Mouse (Mus musculus): Measurements from ENCODE around the gene Atp5c1. TPM values are rescaled to one million over a fixed set of nuclear protein-coding genes. Genes with fewer than 3 reads are reported as not detected.

Atp5c1 gene
- total RNA-seq (2021), result 1,000 to 10,000 TPM; 1,460 to 1,539 TPM
- long read RNA-seq, experiment 1, transcript Atp5c1-203 (10 exons, 1,166 nt), result minor isoform, 30 of 2,056 reads
- long read RNA-seq, experiment 1, transcript Atp5c1-201 (9 exons, 1,060 nt), result major isoform, 1,666 of 2,056 reads
- long read RNA-seq, experiment 1, partial matches to known transcripts, result 331 of 2,056 reads
- long read RNA-seq, experiment 1, other reads (novel, unspliced or antisense), result 29 of 2,056 reads
- long read RNA-seq, experiment 2, transcript Atp5c1-203 (10 exons, 1,166 nt), result minor isoform, 11 of 1,459 reads
- long read RNA-seq, experiment 2, transcript Atp5c1-201 (9 exons, 1,060 nt), result major isoform, 1,046 of 1,459 reads
- long read RNA-seq, experiment 2, partial matches to known transcripts, result 376 of 1,459 reads
- long read RNA-seq, experiment 2, other reads (novel, unspliced or antisense), result 26 of 1,459 reads

DNA sequence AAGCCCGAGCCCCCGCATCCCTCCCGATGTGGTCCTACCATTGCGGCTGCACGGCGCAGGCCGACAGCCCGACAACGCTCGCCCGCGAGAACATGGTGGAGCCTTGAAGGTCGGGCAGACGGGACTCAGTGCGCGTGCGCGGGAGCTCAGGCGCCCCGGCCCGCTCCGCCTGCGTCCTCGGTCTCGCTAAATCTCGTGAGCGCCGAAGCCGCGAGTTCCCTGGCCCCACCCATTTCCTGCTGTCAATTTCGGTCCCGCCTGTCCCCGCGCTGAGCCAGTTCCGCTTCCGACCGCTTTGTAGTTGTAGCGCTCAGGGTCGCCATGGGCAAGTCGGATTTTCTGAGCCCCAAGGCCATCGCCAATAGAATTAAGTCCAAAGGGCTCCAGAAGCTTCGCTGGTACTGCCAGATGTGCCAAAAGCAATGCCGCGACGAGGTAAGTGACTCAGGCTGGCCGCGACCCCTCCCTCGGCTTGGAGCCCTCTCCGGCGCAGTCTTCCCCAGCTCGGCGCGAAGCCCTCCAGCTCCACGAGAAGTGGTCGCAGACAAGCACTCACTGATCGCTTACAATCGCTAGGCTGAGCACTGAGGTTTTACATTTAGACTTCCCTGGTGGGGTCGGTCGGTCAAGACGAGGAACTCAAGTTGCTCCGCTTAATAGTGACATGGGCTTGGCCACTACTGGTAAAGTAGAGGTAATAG, at the start of gene Atp5c1, which contains the start of gene Kin:
Gene Atp5c1, minus strand, starts transcription at position 201 of the 701 bp plus-strand sequence.
Gene Kin, plus strand, starts transcription at position 284 of the 701 bp plus-strand sequence.
- peak; percentile 97 to 98 for DNase-seq

DNA sequence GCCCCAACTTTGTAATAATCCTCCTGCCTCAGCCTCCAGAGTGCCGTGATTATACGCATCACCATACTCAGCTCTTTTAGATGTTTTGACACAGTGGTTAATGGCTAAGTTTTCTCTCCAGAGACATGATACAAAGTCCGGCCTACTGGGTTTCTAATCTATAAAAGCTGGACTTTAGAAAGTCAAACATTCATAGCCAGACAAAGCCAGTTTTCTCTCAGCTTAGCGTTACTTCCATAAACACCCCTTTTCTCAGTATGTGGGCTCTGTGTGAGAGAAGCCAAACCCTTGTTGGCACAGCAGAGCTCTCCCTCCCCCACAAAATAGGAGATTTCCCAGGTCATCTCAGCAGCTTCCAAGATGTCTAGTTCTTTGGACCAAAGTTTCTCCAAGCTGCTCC, 48.3 kb upstream of the Atp5c1 start:
- no peak for DNase-seq

DNA sequence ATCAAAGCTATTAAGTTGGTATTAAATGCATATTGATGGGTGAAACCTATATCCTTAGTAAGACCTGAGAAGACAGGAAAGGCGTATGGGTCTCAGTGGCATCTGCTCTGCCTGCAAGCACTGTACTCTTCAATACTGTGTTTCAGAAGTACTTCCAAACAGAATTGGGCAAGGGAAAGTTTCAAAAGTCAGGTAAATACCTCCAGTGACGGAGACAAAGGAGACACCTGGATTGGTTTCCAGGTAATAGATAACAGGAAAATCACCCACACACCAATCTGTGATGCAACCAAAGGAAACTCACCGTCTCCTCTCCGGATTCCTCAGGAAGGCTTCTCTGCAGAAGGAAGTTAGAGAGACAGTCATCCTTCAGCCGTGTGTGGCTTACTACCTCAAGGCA, 47.2 kb upstream of the Atp5c1 start:
- no peak for DNase-seq

DNA sequence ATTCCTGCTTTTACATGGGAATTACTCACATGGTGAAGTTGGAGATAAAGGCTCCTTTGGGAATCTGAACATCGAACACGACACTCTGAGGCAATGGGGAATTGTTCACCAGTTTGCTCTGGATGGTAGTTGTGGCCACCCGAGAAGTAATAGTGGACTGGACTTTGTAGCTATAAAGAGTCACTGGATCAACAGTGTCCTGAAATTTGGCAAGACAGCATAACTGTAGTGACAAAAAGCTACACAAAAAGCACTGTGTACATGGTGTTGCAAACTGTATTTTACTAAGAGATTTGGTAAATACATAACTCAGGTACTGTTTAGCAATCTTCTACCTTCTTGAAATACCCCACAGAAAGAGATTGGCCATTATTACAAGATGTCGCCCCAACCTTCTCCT, 45.8 kb upstream of the Atp5c1 start:
- no peak for DNase-seq

DNA sequence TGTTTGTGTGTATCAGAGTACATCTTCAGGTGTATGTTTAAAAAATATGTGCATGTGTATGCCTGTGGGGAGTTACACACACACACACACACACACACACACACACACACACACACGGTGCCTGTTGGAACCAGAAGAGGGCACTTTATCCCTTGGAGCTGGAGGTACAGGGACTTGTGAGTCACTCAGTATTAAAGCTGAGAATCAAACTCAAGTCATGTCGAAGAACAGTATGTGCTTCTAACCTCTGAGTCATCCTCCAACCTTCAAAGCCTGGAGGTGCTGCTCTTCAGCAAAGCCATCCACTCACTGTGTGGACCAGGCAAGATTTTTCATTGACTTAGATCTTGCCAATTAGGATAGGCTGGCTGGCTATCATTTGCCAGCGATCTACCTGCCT, 41.5 kb upstream of the Atp5c1 start:
- DNase-seq, result no peak

DNA sequence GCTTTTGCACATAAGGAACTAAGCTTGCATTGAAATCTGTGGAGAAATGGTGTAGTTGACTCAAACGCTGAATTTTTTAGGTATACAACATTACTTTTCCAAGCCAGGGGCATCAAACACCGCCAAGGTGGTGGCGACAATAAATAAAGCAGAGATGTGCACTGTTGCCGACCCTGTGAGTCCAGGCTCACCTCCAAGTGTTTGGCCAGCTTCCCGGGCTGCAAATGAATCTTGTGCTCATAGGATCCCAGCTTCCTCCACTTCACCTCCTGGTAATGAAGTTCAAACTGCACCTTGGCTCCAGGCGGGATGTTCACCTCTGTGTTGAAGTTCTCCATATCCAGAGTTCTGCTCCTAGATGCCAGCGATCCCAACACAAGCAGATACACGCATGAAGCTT, 39.0 kb upstream of the Atp5c1 start:
- no peak for DNase-seq

DNA sequence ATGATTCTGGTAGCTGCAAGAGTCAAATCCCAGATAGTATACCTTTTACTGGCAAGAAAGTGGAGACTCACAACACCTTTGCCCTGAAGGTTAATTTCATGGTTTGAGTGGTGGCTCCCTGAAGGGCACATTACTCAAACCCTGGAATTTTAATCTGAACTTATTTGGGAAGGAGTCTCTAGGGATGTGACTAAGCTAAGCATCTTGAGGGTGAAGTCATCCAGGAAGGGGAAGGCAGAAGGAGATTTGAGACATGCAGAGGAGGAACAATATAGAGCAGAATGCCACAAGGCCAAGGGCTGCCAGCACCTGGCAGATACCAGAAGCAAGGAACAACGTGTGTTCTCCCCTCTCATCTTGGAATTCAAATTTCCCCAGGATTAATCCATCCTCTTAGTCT, 38.4 kb upstream of the Atp5c1 start:
- DNase-seq, result no peak

DNA sequence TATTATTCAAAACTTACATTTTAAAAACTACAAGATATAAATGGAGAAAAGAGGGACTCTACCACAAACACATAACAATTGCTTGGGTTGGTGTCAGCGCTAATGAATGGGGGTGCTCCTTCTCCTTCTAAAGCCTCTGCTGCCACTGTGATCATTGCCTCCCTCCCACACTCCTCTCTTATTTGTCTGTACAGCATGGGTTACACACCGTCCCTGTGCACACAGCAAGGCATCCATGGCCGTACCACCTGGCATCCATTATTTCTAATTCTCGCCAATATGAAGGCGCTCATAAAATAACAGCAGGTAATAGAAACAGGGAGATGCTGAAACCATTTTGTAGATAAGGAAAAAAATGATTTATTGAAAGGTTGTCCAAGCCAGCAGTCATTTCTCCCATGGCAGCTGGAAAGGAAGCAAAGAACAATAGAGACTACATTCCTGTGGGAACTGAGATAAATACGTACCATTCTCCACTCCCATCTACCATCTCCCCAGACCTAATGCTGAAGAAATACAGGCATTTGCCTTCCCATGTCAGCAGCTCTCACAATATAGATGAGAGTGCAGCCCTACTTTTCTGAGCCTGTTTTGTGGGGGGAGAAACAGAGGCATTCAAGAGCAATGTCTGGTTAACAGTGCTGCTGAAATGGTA, 28.4 kb upstream of the Atp5c1 start:
- no peak for DNase-seq

DNA sequence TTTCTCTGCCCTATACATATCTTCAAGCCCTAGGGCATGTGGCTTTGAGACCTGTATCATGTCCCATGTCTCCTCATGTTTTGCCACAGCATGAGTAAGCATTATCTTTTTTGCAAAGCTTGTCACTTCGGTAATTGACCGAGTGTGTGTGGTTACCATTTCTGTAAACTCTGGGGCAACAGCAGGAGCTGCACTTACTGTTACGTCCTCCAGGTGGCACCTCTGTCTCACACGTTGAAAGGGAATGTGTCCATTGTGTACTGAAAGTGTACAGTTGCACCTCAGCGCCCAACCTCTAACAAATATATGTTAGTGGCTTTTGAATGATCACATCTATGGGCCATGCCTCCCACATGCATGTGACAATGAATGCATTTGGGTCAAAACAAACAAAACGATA, 20.9 kb upstream of the Atp5c1 start:
- DNase-seq, result peak; percentile 24 to 63

DNA sequence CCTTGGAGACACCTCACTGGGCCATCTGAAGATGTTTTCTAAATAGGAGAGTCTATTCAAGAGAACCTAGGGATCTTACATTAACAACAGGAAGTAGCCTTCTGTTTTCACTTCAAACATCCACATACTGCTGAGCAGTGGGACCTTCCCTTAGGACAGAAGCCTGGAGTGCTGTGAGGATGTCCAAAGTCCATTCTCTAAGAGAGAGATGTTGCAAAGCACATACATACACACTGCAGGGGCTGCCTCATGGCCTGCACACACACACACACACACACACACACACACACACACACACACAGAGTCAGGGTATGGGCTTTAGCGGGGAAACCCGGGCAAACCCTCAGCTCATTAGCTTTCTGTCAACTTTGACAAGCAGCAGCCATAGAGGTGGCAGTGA, 20.2 kb upstream of the Atp5c1 start:
- no peak for DNase-seq

DNA sequence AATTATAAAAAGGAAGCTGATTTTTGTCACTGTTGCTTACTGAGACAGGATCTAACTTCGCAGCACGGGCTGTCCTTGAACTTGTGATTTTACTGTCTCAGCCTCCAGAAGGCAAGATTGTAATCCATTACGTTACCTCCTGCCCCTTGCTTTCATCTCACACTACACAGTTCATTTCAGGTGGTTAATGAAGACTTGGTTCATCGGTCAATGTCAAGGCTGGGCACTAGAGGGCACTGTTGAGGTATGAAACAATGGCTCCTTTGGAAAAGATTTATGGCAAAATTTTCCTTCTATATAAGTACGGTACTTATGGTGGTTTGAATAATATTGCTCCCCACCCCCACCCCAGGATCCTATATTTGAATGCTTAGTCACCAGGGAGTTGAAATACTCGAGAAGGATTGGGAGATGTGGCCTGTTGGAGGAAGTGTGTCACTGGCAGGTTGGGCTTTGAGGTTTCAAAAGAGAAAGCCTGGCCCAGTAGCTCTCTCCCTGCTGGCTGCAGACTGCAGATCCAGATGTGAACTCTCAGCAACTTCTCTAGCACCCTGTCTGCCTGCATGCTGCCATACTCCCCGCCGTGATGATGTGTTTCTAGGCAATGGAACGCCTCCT, 18.4 kb upstream of the Atp5c1 start:
- peak in 1 of 2 experiments; percentile 70 for DNase-seq

DNA sequence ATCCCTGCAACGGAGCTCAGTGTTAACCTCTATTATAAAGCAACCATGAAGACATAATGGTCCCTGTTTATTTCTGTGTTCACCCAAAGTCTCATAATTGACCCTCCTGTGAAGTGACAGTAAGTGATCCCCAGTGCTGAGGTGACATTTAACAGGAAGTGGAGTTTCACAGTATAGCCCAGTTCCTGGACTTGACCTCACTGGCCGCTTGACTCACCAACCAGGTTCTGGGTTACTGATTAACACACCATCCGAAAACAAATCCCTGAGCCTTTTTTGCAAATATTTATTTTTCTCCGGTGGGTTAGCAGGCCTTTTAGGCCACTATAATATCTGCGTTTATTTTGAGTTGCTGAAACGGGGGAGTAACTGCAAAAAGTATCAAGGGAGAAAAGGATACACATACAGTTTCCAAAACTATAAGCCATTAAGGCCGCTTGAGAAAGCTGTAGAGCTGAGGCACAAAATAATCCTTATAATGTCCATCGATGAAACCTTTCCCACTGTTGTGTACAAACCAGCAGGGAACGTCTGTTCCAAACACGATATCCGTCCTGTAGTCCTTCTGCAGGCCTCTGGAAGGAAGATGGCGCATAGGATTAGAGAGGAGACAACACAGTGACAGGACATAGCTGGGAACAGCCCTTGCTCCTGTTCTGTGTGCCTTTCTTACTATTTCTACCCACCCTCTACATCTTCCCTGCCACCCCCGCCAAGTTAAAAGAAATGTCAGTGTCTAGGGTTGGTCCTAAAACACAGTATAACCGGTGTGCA, 14.2 kb upstream of the Atp5c1 start:
- no peak for DNase-seq

DNA sequence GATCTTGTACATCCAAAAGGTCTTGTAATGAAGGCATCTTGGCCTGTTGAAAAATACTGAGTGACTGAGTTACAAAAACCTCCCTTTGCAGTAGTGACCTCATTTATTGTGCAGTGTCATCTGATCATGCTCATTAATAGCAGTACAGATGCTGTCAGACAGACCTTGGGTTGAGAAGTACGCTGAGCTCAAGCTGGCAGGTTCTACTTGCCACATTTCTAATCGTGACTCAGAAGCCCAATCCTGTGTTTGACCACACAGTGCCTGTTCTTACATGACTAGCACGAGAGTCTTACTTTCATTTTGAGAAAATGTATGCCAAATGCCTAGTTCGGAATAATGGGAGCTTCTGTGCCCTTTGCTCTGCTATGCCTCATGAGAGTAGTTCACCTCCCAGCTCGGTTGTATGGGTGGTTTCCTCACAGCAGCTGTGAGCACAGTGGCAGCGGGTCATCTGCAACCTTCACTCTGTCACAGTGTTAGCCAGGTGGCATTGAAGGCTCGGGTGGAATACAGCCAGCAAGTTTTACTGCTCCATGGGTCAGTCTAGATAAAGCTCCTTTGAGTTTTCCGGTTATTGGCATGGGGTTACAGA, 7.0 kb upstream of the Atp5c1 start:
- DNase-seq, result no peak

DNA sequence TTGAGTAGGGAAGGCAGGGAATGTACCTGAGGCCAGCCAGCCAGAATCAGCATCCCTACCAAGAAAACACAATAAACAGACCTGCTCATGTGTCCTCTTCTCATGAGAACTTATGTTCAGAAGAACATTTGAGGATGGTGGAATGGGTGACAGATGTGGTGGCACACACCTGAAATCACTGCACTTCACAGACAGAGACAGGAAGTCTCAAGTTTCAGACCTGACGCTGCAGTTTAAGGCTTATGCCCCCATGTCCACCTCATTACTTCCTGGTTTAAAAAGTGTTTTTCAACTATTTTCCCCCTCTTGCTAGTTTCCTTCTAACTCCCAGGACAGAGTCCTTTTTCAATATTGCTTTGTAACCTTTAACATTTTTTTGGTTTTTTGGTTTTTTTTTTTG, 2.4 kb upstream of the Atp5c1 start:
- no peak for DNase-seq

DNA sequence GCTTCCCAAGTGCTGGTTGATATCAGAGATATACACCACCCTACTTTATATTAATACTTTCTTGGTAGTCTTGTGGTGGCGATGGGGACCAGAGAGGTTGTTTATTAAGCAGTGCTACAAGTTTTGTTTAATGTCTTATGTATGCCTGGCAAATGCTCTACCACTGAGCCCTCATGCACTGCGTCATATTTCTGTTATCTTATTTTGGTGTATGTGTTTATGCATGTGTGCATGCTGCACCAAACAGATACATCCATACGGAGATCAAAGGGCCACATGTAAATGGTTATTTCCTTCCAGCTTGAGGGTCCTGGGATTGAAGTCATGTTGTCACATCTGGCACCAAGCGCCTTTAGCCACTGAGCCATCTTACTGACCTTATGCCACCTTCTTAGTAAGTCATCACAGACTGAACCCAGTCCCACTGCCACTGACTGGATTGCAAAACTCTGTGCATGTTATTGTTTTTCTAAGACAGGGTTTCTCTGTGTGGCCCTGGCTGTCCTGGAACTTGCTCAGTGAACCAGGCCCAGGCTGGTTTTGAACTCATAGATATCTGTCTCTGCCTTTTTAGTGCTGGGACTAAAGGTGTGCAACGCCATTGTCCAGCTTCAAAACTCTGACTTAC, 1.3 kb upstream of the Atp5c1 start:
- no peak for DNase-seq

DNA sequence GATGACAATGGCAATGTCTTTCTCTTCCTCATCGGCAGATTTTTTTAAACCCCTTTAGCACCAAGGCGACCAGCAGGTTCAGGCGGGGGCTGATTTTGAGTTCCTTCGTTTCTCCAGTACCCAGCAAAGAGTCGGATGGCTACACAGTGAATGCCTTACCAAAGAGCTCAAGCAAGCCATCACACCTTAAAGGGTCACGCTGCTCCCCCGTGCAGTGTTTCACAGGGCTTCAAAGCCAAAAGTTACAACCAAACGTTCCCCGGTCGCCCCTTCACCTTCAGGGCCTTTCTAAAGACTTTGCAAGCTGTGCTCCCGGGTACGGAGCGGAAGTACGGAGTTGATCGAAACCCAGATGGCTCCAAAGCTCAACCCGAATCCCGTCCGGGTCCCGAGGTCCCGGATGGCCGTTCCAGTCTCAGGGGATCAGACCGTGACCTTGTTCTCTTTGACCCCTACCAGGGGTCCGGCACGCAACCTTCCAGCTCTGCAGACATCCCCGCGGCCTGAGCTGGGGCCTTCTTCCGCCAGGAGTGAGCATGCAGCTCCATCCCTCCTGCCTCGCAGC, 483 bp downstream of the Atp5c1 start:
- DNase-seq, result no peak

DNA sequence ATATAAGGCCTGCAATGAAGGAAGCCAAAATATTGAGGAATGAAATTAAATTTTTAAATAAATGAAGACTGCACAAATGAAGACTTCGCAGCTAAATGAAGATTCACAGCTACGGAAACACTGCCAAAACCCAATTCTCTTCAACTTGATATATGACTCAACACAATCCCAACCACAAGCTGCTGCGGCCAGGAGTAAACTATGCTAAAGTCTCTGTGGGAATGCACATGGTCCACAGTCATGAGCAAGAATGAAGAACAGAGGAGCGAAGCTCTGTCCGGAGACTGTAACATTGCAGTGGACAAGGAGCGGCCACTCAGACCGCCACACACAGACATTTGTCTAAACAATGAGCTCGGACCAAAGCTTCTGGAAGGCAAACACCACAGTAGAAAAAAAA, 3.6 kb downstream of the Atp5c1 start:
- no peak for DNase-seq

DNA sequence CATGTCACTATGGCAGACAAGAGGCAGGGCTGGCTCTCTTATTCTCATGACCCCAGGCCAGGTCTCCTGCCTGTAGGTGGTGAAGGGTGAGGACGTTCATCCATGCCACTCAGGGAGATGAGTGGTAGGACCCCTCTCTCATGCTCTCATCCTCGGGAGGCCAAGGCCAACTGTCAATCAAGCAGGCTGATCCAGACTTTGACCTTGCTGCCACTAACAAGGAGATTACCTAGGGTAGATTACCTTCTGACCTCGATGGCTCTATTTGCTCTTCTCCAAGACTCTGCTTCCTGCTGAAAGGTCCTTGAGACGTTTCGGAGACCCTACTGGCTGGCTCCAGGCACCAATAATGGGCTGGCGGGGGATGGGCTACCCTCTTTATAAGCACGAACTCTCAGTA, 5.8 kb downstream of the Atp5c1 start:
- DNase-seq, result no peak

DNA sequence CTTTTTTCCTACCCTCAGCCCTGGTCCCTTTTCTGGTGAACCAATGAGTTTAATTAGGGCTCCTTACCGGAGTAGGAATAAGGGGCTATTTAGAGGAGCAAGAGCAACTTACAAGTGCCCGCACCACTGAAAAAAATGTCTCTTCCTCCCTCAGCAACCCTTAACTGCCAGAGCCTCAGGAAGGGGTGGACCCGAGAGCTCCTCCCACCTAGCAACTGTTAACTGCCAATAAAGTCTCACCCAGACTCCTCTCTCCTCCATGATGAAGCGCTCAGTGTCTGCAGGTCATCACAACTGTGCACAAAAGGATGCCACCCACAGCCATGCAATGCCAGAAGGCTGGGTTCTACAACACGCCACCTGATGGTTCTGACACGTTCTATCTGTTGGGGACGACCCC, 8.6 kb downstream of the Atp5c1 start:
- DNase-seq, result no peak

DNA sequence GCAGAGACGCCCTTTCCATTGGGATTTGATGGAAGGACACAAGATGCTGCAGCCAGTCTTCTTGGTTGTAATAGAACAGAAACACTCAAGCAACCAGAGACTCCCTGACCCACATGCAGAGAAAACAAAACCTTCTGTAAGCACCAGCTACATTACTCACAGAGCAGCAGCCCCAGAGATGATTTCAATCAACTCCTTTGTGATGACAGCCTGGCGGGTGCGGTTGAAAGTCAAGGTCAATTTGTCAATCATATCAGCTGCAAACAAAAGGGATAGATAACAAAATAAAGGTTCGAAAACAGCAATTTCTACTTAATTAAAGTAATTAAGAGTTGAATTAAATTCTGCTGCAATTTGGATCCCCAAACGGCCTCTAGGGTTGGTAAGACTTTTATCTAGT, 21.5 kb downstream of the Atp5c1 start:
- DNase-seq, result no peak

DNA sequence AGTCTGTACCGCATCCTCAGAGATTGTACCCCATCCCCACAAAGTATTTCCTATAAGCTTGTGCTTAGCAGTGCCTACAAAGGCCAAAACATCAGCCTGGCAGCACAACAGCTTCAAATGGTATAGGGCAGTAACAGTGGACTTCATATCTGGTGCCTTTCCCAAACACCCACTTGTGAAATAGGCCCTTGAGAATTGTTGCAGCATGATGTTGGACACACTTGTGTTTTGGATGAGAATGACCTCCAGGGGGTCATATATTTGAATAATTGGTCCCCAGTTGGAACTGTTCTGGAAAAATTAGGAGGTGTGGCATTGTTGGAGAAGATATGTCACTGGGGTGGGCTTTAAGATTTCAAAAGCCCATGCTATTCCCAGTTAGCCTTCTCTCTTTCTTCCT, 28.3 kb downstream of the Atp5c1 start:
- no peak for DNase-seq

Data from heart, adult 18-20 months (tissue).